Mouse (Mus musculus): Measurements from ENCODE around the gene Aox4. TPM values are rescaled to one million over a fixed set of nuclear protein-coding genes. Genes with fewer than 3 reads are reported as not detected.

The Aox4 gene
- polyA plus RNA-seq, 1 experiment, result not detected

DNA sequence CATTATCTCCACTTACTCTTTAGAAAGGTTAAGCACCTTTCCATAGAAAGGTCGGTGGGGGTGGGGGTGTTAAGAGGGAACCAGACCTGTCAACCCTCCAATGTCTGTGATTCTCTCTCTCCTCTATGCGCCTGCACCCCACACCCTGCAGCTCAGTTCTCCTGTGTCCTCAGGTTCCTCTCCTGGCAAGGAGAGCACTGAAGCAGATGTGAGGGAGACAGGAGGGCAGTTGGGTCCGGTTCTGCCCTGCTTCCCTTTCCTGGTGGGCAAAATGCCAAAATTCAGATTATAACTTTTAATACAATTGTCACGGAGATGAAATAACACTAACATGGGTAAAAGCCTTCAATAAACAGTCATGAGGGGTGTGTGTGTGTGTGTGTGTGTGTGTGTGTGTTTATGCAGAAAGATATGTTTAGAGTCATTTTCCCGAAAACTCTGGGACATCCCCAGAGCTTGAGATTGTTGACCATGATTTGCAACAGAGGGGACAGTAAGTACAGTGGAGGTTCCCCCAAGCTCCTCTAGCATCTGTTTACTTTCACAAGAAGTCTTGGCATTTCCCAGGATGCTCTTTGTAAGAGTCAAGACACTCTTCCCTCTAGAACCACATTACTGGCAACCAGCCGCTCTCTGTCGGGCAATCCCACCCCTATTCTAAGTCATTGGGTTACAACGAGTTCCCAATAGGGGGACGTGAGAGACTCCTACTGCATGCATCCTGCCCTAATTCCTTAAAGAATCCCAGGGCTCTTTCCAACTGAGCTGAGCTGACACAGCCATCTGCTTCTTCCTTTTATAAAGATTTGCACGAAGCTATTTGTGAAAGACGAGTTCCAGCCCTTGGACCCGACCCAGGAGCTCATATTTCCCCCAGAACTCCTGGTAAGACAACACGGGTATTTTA, 81.5 kb downstream of the Aox4 start:
- TF ChIP-seq FLI1 (IDR thresholded peaks at IDR 0.05; ENCODE audit: low read length), result no peak
- no peak for TF ChIP-seq GATA1 (IDR thresholded peaks at IDR 0.05; ENCODE audit: borderline replicate concordance, low read length)
- Histone ChIP-seq H3K9me3 (peaks cover 8% of the 10 kb centered on the region), H3K27me3 (replicated peaks) (peaks cover 28% of the 10 kb centered on the region), H3K4me1 (peaks cover 9% of the 10 kb centered on the region; the same call in 1 of the 2 replicates), H3K4me3 (replicated peaks) (no peak overlapping the region), H3K36me3 (replicated peaks; ENCODE audit: low read length) (no peaks in the 10 kb centered on the region)

DNA sequence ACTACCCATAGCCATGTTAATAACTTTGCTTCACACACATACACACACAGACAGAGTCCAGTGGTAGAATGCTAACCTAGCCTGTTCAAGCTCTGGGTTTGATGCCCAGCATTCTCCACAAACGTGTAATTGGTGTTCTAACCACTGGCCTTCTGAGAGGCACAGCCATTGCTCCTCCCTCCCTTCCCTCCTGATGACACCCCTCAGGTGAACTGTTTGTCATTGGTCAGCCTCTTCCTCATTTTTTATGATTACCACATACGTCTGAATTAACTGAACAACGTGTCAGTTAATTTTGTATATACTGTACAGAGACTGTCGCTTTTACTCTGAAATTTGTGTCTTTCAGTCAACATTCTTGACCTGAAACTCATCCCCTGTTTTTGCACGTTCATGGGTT, 84.5 kb downstream of the Aox4 start:
- peaks cover 9% of the 10 kb centered on the region; the same call in 1 of the 2 replicates for H3K4me1 ChIP-seq
- H3K27me3 ChIP-seq (replicated peaks), result peaks cover 18% of the 10 kb centered on the region
- no peaks in the 10 kb centered on the region for H3K36me3 ChIP-seq (replicated peaks; ENCODE audit: low read length)
- no peak overlapping the region for H3K4me3 ChIP-seq (replicated peaks)
- H3K9me3 ChIP-seq, result no peaks in the 10 kb centered on the region
- TF ChIP-seq GATA1 (IDR thresholded peaks at IDR 0.05; ENCODE audit: borderline replicate concordance, low read length) (no peak), FLI1 (IDR thresholded peaks at IDR 0.05; ENCODE audit: low read length) (no peak)

DNA sequence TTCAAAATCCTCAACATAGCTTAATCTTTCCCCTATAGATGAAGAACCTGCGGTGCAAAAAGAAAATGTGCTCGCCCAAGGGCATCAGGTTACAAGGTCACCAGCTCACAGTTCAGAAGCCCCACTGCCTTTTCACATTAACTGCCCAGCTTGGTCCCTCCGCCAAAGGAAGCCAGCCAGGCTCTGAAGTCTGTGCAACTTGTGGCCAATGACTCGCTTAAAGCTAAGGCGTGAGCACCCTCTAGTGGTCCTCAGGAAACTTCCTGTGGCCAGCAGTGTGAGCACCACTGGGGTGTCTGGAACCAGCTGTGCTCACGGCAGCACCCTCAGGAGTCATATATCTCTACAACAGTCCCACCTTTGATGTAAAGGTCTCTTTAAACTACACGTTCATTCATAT, 86.1 kb downstream of the Aox4 start:
- no peak for TF ChIP-seq FLI1 (IDR thresholded peaks at IDR 0.05; ENCODE audit: low read length)
- TF ChIP-seq GATA1 (IDR thresholded peaks at IDR 0.05; ENCODE audit: borderline replicate concordance, low read length), result no peak

DNA sequence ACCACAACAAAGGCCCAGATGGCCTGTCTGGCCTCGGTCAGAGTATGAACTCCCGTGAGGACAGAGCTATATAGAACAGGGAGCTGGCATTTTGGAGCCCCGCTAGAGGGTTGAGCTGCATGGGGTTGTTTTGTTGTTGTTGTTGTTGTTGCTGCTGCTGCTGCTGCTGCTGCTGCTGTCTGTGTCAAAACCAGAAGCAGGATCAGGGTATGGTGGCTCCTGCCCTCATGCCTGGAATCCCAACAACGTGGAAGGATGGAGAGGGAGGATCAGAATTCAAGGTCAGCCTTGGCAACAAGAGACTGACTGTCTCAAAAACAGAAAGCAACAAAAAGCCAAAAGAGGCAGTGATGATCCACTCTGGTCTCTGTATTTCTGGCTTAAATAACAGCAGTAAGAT, 86.6 kb downstream of the Aox4 start:
- peaks cover 9% of the 10 kb centered on the region; the same call in 1 of the 2 replicates for H3K4me1 ChIP-seq
- H3K9me3 ChIP-seq, result no peaks in the 10 kb centered on the region
- H3K4me3 ChIP-seq (replicated peaks), result no peak overlapping the region
- H3K36me3 ChIP-seq (replicated peaks; ENCODE audit: low read length), result no peaks in the 10 kb centered on the region
- H3K27me3 ChIP-seq (replicated peaks), result peaks cover 8% of the 10 kb centered on the region
- TF ChIP-seq GATA1 (IDR thresholded peaks at IDR 0.05; ENCODE audit: borderline replicate concordance, low read length), result no peak

More for the DNA sequence above, 86.1 kb downstream of the Aox4 start:
- Histone ChIP-seq H3K27me3 (replicated peaks) (peaks cover 11% of the 10 kb centered on the region), H3K36me3 (replicated peaks; ENCODE audit: low read length) (no peaks in the 10 kb centered on the region), H3K4me1 (peaks cover 9% of the 10 kb centered on the region; the same call in 1 of the 2 replicates), H3K9me3 (no peaks in the 10 kb centered on the region), H3K4me3 (replicated peaks) (no peak overlapping the region)

GRCm38 (mm10) chr1:58298347-58298746, 88.2 kb downstream of the Aox4 start:
- TF ChIP-seq GATA1 (IDR thresholded peaks at IDR 0.05; ENCODE audit: borderline replicate concordance, low read length) (no peak), FLI1 (IDR thresholded peaks at IDR 0.05; ENCODE audit: low read length) (no peak)
- no peaks in the 10 kb centered on the region for H3K9me3 ChIP-seq
- no peaks in the 10 kb centered on the region for H3K36me3 ChIP-seq (replicated peaks; ENCODE audit: low read length)
- H3K4me1 ChIP-seq, result peaks cover 15% of the 10 kb centered on the region
- H3K27me3 ChIP-seq (replicated peaks), result peaks cover 5% of the 10 kb centered on the region
- H3K4me3 ChIP-seq (replicated peaks), result no peak overlapping the region

DNA sequence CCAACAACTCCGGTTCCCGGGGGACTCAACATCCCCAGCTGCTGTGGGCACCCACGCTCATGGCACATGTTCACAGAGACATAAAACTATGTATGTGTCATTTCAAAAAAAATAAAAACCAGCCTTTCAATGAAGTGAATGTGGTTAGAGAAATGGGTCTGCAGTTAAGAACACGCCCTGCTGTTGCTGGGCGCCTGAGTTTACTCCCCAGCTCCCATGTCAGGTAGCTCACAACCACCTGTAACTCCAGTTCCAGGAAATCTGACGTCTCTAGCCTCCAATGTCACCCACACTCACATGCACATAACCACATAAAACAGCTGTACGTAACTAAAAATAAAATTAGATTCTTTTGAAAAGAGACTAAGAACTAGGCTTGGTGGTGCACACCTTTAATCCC, 90.9 kb downstream of the Aox4 start:
- Histone ChIP-seq H3K4me1 (peaks cover 25% of the 10 kb centered on the region), H3K4me3 (replicated peaks) (no peak overlapping the region), H3K9me3 (no peaks in the 10 kb centered on the region), H3K36me3 (replicated peaks; ENCODE audit: low read length) (no peaks in the 10 kb centered on the region), H3K27me3 (replicated peaks) (peaks cover 4% of the 10 kb centered on the region)
- TF ChIP-seq GATA1 (IDR thresholded peaks at IDR 0.05; ENCODE audit: borderline replicate concordance, low read length) (no peak), FLI1 (IDR thresholded peaks at IDR 0.05; ENCODE audit: low read length) (no peak)

DNA sequence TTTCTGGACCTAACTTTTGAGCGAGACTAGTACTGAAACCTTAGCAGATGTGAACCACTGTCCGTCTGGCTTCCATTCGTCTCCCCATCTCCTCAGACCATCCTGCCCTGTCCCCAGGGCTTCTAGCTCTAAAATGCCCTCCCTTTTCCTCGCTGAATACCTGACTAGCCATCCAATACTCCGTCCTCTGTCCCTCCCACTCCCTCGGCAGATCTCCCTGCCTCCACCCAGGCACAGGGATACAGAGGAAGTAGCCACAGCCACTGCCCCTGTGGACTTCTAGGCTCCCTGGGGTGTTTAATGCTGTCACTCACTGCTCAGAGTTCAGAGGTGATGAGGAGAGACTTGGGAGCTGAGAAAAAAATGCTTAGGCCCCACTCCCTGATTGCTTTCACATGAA, 91.8 kb downstream of the Aox4 start:
- no peaks in the 10 kb centered on the region for H3K9me3 ChIP-seq
- peaks cover 4% of the 10 kb centered on the region for H3K27me3 ChIP-seq (replicated peaks)
- no peaks in the 10 kb centered on the region for H3K36me3 ChIP-seq (replicated peaks; ENCODE audit: low read length)
- H3K4me3 ChIP-seq (replicated peaks), result no peak overlapping the region
- TF ChIP-seq GATA1 (IDR thresholded peaks at IDR 0.05; ENCODE audit: borderline replicate concordance, low read length) (no peak), FLI1 (IDR thresholded peaks at IDR 0.05; ENCODE audit: low read length) (no peak)
- peaks cover 20% of the 10 kb centered on the region for H3K4me1 ChIP-seq

DNA sequence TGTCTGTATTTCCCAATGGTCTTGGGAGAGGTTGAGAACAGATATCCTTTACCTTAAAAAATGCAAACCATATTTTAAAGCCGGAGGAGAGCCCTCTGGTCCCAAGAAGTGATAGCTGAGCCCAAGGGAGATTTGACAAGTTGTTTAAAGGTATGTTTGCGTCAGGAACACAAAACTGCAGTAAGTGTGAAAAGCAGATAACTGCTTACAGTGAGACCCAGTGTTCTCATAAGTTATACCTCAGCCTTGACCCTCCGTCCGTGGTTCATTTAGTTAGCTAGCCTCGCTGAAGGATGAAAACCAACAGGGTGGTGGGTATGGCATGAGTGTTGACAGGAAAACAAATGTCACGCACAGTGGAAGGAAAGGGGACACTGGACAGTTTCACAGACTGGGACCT, 92.8 kb downstream of the Aox4 start:
- Histone ChIP-seq H3K4me1 (peaks cover 20% of the 10 kb centered on the region), H3K27me3 (replicated peaks) (peaks cover 5% of the 10 kb centered on the region), H3K9me3 (no peaks in the 10 kb centered on the region), H3K4me3 (replicated peaks) (no peak overlapping the region), H3K36me3 (replicated peaks; ENCODE audit: low read length) (no peaks in the 10 kb centered on the region)
- TF ChIP-seq GATA1 (IDR thresholded peaks at IDR 0.05; ENCODE audit: borderline replicate concordance, low read length) (no peak), FLI1 (IDR thresholded peaks at IDR 0.05; ENCODE audit: low read length) (no peak)

- H3K36me3 ChIP-seq (replicated peaks; ENCODE audit: low read length), result no peaks in the 10 kb centered on the region
- H3K27me3 ChIP-seq (replicated peaks), result peaks cover 7% of the 10 kb centered on the region
- TF ChIP-seq GATA1 (IDR thresholded peaks at IDR 0.05; ENCODE audit: borderline replicate concordance, low read length), result no peak
- no peak for TF ChIP-seq FLI1 (IDR thresholded peaks at IDR 0.05; ENCODE audit: low read length)
- peaks cover 20% of the 10 kb centered on the region for H3K4me1 ChIP-seq
- H3K9me3 ChIP-seq, result no peaks in the 10 kb centered on the region
- peak overlapping the region; percentile 38 for H3K4me3 ChIP-seq (replicated peaks)
These were observed 93.5 kb downstream of the Aox4 start for GRCm38 (mm10) chr1:58303726-58304125.

- no peaks in the 10 kb centered on the region for H3K9me3 ChIP-seq
- no peak for TF ChIP-seq GATA1 (IDR thresholded peaks at IDR 0.05; ENCODE audit: borderline replicate concordance, low read length)
- no peak for TF ChIP-seq FLI1 (IDR thresholded peaks at IDR 0.05; ENCODE audit: low read length)
- H3K4me3 ChIP-seq (replicated peaks), result no peak overlapping the region
- peaks cover 7% of the 10 kb centered on the region for H3K27me3 ChIP-seq (replicated peaks)
- H3K36me3 ChIP-seq (replicated peaks; ENCODE audit: low read length), result no peaks in the 10 kb centered on the region
- peaks cover 20% of the 10 kb centered on the region for H3K4me1 ChIP-seq
These were observed 94.1 kb downstream of the Aox4 start for GRCm38 (mm10) chr1:58304296-58304695.

Data from megakaryocyte, embryonic 14.5 days (primary cell).